Mouse (Mus musculus) heart, embryonic 12.5 days (tissue): ENCODE results near the gene Lama5. TPM values are rescaled to one million over a fixed set of nuclear protein-coding genes. Genes with fewer than 3 reads are reported as not detected.
A peak's percentile ranks its signal among the peaks of the same experiment; 100 is the strongest.

Experiments
- ATAC-seq: fragments of 200-750 bp; cut with Nextera tagmentation; 2 replicates; pipeline ENCODE4 v1.8.0; 2017; ENCODE audit warnings: moderate TSS enrichment, moderate library complexity; ENCODE audit not compliant: insufficient number of reproducible peaks, low FRiP score
- H3K27ac ChIP-seq: fragments of 300-500 bp; sonication (generic); 2 replicates; pipeline ENCODE4 v1.5.1; 2016; ENCODE audit warnings: mild to moderate bottlenecking, moderate library complexity; ENCODE audit not compliant: poor library complexity, severe bottlenecking
- H3K27me3 ChIP-seq: fragments of 300-500 bp; sonication (generic); replicated peaks from 2 replicates; pipeline ENCODE4 v1.6.1; 2016; ENCODE audit warnings: mild to moderate bottlenecking, moderate library complexity
- H3K36me3 ChIP-seq: fragments of 300-500 bp; sonication (generic); 2 replicates; pipeline ENCODE4 v1.6.1; 2016; ENCODE audit warnings: mild to moderate bottlenecking, moderate library complexity
- H3K4me1 ChIP-seq: fragments of 300-500 bp; sonication (generic); replicated peaks from 2 replicates; pipeline ENCODE4 v1.6.1; 2016; ENCODE audit warnings: mild to moderate bottlenecking
- H3K4me2 ChIP-seq: fragments of 300-500 bp; sonication (generic); 2 replicates; pipeline ENCODE4 v1.6.1; 2016; ENCODE audit warnings: mild to moderate bottlenecking, moderate library complexity
- H3K4me3 ChIP-seq: fragments of 300-500 bp; sonication (generic); 2 replicates; pipeline ENCODE4 v1.5.1; 2016; ENCODE audit warnings: mild to moderate bottlenecking
- H3K9ac ChIP-seq: fragments of 300-500 bp; sonication (generic); 2 replicates; pipeline ENCODE4 v1.6.1; 2016; ENCODE audit warnings: mild to moderate bottlenecking, moderate library complexity
- H3K9me3 ChIP-seq: fragments of 300-500 bp; sonication (generic); replicated peaks from 2 replicates; pipeline ENCODE4 v1.6.1; 2016; ENCODE audit warnings: mild to moderate bottlenecking, moderate library complexity
- WGBS: fragments of 180-500 bp; shearing (Covaris S2); methylation state at CpG from one replicate; pipeline ENCODE4 v1.1.7; 2016; 5-methylcytosine and 5-hydroxymethylcytosine counted together
- polyA plus RNA-seq: library from polyadenylated mRNA; unstranded; fragments of >200 nt; fragmentation: Nextera tagmentation; extraction: Ambion mirVana; gene quantifications from 2 replicates; pipeline ENCODE4 v1.2.1, GENCODE M21; 2016

The Lama5 gene
- polyA plus RNA-seq, 1 experiment from 2014 or later, result 31.7 TPM

DNA sequence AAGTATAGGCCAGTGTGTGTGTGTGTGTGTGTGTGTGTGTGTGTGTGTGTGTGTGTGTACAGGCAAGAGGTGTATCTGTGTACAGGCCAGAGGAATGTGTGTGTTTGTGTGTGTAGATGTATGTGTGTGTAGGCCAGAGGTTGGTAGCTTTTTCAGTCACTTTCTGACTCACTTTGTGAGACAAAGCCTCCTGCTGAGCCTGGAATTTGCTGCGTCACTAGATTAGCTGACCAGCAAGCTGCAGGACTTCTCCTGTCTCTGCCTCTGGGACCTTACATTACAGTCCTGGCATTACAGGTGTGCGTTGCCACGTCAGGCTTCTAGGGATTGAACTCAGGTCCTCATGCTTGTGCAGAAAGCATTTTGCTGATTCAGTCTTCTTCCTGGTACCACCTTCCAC is 26.2 kb upstream of the Lama5 start:
- Histone ChIP-seq H3K27ac (no peak overlapping the region), H3K4me2 (no peak overlapping the region), H3K9me3 (no peaks in the 10 kb centered on the region), H3K27me3 (no peaks in the 10 kb centered on the region), H3K4me3 (no peak overlapping the region), H3K9ac (no peak overlapping the region), H3K36me3 (no peaks in the 10 kb centered on the region), H3K4me1 (peaks cover 17% of the 10 kb centered on the region)
- 55% methylated on average over 3 of the region's 3 CpGs for WGBS
- ATAC-seq, result no peak

DNA sequence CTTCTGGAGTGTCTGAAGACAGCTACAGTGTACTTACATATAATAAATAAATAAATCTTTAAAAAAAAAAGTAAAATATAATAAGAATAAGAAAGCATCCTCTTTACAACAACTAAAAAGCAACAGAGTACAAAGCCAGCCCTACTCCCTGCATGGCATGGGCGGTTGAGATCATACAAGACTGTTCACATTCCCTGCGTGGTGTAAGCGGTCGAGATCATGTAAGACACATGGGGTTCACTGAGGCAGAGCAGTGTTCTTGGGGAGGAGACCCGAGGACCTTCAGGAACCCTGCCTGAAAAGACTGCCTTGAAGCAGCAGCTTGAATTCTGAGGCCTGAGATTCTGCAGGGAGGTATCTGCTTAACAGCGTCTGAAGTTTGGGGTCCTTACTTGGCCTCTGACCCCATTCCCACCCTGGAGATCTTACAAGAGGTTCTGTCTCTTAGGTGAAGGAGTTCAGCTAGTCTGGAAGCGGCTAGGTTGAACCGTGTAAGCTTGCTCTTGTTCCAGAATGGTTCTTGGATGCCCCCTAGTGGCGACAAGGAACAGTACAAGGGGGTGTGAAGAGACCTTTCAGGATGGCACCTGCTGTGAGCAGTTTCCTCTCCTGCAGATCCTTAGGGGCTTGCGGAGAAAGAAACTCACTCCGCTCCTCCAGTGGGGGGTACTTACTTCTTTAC is 25.4 kb upstream of the Lama5 start:
- ATAC-seq, result peak; percentile 71; the same call in 1 of the 2 replicates
- no peaks in the 10 kb centered on the region for H3K36me3 ChIP-seq
- no peak overlapping the region for H3K4me3 ChIP-seq
- no peaks in the 10 kb centered on the region for H3K9me3 ChIP-seq
- H3K9ac ChIP-seq, result no peak overlapping the region
- WGBS, result 31% methylated on average over 11 of the region's 11 CpGs
- H3K4me2 ChIP-seq, result no peak overlapping the region
- peaks cover 13% of the 10 kb centered on the region for H3K4me1 ChIP-seq
- H3K27ac ChIP-seq, result no peak overlapping the region
- no peaks in the 10 kb centered on the region for H3K27me3 ChIP-seq

DNA sequence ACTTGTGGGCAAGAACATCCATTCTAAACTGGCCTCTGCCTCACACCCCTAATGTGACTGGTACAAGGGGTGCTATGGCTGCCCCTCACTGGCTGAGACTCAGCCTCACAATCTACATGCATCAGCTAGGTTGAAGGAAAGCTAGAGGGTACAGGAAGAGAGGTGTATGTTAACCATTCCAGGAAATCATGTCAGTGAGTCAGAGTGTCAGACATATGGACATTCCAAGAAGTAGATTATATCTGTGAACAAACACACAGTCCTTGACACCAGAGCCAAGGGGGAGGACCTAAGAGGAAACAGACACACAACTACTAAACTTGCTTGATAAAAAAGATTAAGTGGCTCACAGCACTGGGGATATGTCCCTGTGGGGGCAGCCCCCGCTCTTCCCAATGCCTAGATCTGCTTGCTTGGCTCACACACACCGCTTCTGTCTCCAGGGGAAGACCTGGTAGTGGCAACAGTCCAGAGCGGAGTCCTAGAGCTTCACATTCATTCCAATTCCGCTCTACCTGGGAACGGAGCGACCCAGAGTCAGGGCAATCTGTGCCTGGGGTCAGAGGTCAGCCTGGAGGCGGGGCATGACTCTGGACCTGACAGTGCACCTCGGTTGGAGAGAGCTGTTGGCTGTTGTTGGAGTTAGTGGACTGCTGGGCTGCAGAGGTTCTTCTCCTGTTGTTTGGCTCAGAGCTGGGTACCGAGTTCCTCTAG is 23.4 kb upstream of the Lama5 start:
- peak; percentile 22; the same call in 1 of the 2 replicates for ATAC-seq
- H3K9me3 ChIP-seq, result no peaks in the 10 kb centered on the region
- 59% methylated on average over 9 of the region's 9 CpGs for WGBS
- no peak overlapping the region for H3K9ac ChIP-seq
- H3K36me3 ChIP-seq, result no peaks in the 10 kb centered on the region
- peaks cover 9% of the 10 kb centered on the region for H3K4me1 ChIP-seq
- no peak overlapping the region for H3K27ac ChIP-seq
- no peak overlapping the region for H3K4me2 ChIP-seq
- no peaks in the 10 kb centered on the region for H3K27me3 ChIP-seq
- H3K4me3 ChIP-seq, result no peak overlapping the region

DNA sequence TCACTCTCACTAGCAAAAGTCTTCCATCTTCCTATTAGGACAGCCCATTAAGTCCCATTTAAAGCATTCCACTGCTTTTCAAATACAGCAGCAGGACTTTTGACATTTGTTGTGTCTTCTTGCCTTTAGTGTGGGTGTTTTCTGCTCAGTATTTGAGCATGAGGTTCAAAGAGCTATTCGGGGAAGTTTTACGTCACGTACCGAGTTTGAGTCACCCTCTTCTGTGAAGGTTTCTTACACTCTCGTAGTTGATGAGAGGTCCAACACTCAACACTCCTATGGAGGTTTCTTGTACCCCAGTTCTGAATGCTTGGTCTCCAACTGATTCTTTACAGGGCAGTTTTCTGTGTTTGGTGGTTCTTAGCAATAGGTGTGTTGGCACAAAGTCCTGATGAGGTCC is 22.3 kb upstream of the Lama5 start:
- H3K9ac ChIP-seq, result no peak overlapping the region
- H3K27ac ChIP-seq, result no peak overlapping the region
- no peaks in the 10 kb centered on the region for H3K27me3 ChIP-seq
- H3K4me2 ChIP-seq, result no peak overlapping the region
- peaks cover 9% of the 10 kb centered on the region for H3K4me1 ChIP-seq
- no peaks in the 10 kb centered on the region for H3K9me3 ChIP-seq
- H3K36me3 ChIP-seq, result no peaks in the 10 kb centered on the region
- no peak overlapping the region for H3K4me3 ChIP-seq
- WGBS, result 87% methylated on average over 5 of the region's 5 CpGs
- ATAC-seq, result no peak

DNA sequence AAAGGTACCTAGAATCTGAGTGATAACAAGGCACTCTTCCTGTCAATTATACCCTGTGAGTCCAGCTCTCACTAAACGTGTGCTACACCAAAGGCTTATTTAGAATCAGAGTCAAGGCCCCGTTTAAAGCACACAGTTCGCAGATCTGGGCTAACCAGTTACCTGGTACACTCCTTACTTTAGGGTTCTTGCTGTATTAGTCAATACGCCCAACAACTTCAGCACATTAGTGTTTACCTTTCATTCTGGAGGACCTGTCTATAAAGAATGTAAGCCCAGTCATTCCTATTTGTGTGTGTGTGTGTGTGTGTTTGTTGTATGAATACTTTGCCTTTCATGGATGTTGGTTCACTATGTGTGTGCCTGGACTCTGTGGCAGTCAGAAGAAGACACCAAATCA is 17.4 kb upstream of the Lama5 start:
- Histone ChIP-seq H3K27me3 (no peaks in the 10 kb centered on the region), H3K9ac (no peak overlapping the region), H3K4me1 (0 out of 2 replicates have a peak, but pooled peaks cover 9% of the 10 kb centered on the region), H3K4me2 (no peak overlapping the region), H3K4me3 (no peak overlapping the region), H3K9me3 (peaks cover 3% of the 10 kb centered on the region; the same call in 1 of the 2 replicates), H3K36me3 (no peaks in the 10 kb centered on the region), H3K27ac (no peak overlapping the region)
- WGBS, result 79% methylated on average over 4 of the region's 4 CpGs
- no peak for ATAC-seq

DNA sequence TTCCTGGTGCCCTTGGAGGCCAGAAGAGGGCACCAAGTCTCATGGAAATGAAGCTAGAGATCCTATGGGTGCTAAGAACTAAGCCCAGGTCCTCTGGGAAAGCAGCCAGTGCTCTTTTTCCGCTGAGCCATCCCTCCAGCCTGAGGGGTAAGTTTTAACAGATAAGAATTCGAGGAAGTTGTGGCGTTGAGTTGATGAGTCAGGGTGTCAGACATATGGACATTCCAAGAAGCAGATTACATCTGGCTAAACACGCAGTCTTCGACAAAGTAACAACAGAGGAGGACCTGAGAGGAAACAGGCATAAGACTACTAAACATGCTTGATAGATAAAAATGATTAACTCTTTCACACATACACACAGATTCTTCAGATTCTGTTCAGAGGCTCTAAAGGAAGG is 12.9 kb upstream of the Lama5 start:
- Histone ChIP-seq H3K9ac (no peak overlapping the region), H3K27ac (no peak overlapping the region), H3K36me3 (no peaks in the 10 kb centered on the region), H3K27me3 (no peaks in the 10 kb centered on the region), H3K9me3 (peaks cover 3% of the 10 kb centered on the region; the same call in 1 of the 2 replicates), H3K4me2 (no peak overlapping the region), H3K4me1 (peaks cover 26% of the 10 kb centered on the region), H3K4me3 (no peak overlapping the region)
- 38% methylated on average over 5 of the region's 5 CpGs for WGBS
- no peak for ATAC-seq

DNA sequence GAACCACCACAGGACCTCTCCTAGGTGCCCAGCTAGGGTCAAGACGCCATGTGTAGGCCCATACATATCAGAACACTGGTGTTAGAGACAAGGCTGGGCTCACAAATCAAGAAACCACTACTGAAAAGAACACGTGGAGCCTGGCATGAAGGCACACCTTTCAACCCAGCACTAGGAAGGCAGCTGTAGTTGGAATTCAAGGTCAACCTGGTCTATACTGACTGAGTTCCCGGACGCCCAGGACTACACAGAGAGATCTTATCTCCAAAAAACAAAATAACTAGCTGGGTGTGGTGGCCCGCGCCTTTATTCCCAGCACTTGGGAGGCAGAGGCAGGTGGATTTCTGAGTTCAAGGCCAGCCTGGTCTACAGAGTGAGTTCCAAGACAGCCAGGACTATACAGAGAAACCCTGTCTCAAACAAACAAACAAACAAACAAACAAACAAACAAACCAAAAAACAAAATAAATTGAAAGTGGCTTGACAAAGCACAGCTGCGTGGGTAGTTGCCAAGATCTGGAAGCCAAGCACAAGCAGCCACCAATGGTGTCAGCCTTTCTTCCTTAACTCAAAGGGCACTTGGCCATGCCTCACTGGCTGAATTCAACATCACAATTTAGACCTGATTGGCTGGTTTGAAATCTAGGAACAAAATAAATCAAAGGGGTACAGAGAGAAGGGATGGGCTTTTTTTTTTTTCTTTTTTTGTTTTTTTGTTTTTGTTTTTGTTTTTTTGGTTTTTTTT is 12.1 kb upstream of the Lama5 start:
- no peak for ATAC-seq
- no peak overlapping the region for H3K9ac ChIP-seq
- 85% methylated on average over 7 of the region's 7 CpGs for WGBS
- H3K27me3 ChIP-seq, result no peaks in the 10 kb centered on the region
- H3K9me3 ChIP-seq, result peaks cover 3% of the 10 kb centered on the region; the same call in 1 of the 2 replicates
- peaks cover 34% of the 10 kb centered on the region for H3K4me1 ChIP-seq
- H3K36me3 ChIP-seq, result no peaks in the 10 kb centered on the region
- H3K27ac ChIP-seq, result no peak overlapping the region
- no peak overlapping the region for H3K4me2 ChIP-seq
- H3K4me3 ChIP-seq, result no peak overlapping the region

DNA sequence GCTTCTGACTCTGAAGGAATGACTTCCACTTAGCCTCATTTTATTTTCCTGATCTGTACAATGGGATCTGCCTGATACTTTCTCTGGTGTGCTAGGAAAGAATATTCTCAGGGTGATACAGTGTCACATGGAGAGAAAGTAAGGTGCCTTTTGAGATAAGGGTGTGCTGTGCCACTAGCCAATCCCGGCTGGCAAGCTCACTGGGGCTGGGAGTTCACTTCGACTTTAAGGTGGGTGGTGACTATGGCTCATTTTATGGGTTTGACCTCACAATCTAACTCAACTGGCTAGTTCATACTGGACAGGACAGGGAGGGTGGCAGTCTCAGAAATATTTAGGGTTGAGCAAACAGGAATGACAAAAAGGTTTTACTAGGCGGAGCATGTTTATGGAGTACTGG is 11.3 kb upstream of the Lama5 start:
- Histone ChIP-seq H3K9ac (no peak overlapping the region), H3K4me2 (no peak overlapping the region), H3K9me3 (peaks cover 3% of the 10 kb centered on the region; the same call in 1 of the 2 replicates), H3K36me3 (no peaks in the 10 kb centered on the region), H3K27ac (no peak overlapping the region), H3K27me3 (no peaks in the 10 kb centered on the region), H3K4me1 (peaks cover 40% of the 10 kb centered on the region), H3K4me3 (no peak overlapping the region)
- 0 out of 2 replicates have a peak, but pooled peaks have one; percentile 19 for ATAC-seq
- WGBS, result 59% methylated on average over 3 of the region's 3 CpGs

DNA sequence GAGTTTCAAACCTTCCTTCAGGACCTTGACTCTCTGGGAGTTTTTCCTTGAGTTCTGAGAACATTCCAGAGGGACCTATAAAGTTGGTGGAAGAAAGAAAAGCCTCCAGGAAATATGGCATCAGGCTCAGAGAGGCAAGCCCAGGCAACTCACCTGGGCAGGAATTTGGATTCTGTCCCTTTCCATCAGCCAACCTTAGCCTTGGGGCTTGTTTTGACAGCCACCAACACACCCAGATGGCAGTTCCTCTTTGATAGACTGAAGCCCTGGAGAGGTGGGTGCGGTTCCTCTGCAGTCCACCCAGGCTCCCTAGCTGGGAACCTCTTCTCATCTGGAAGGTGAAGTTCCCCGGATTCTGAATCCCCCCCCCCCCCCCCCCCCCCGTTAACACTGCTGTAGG is 10.8 kb upstream of the Lama5 start:
- H3K9ac ChIP-seq, result no peak overlapping the region
- H3K4me3 ChIP-seq, result no peak overlapping the region
- no peak for ATAC-seq
- no peaks in the 10 kb centered on the region for H3K36me3 ChIP-seq
- H3K27ac ChIP-seq, result no peak overlapping the region
- no peak overlapping the region for H3K4me2 ChIP-seq
- peaks cover under 1% of the 10 kb centered on the region; the same call in 1 of the 2 replicates for H3K9me3 ChIP-seq
- H3K4me1 ChIP-seq, result peaks cover 40% of the 10 kb centered on the region
- H3K27me3 ChIP-seq, result no peaks in the 10 kb centered on the region
- 50% methylated on average over 2 of the region's 3 CpGs for WGBS

DNA sequence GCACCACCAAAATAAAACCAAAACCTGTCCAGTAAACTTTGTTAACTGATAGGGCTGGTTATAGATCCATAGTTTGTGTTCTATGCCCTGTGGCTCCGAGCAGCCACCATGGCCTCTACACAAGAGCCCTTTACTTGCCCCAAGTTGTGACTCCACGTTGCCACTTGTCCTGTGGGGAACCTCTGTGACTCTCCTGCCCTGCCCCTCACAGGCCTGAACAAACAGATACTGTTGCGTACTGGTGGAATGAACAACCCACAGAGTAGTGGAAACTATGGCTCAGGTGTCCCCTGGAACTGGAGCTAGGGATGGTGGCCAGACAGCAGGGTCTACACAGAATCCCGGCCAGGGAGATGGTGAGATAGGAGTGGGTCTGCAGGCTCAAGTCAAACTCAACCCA is 10.1 kb upstream of the Lama5 start:
- Histone ChIP-seq H3K9ac (no peak overlapping the region), H3K4me1 (peaks cover 41% of the 10 kb centered on the region), H3K9me3 (no peaks in the 10 kb centered on the region; the same call in 1 of the 2 replicates), H3K27ac (peak overlapping the region; percentile 41), H3K4me2 (no peak overlapping the region), H3K4me3 (no peak overlapping the region), H3K36me3 (no peaks in the 10 kb centered on the region), H3K27me3 (no peaks in the 10 kb centered on the region)
- 76% methylated on average over 4 of the region's 4 CpGs for WGBS
- ATAC-seq, result no peak

DNA sequence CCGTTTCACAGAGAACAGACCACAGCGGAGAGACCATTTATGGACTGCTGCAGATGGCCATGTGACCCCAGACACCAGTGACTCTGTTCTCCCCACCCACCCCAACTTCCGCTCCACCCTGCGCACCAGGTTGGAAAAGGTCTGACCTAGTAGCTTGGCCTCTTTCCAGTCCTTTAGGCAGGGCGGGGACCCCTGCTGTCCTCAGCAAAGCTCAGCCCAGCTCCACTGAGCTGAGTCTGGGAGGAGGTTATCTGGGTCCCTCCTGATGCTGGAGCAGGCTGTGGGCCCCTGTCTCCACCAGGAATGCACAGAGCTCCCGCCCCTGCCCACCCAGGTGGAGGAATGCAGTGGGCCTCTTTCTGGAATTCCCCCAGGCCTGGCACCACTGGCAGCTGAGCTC is 9.3 kb upstream of the Lama5 start:
- no peaks in the 10 kb centered on the region for H3K27me3 ChIP-seq
- WGBS, result 41% methylated on average over 6 of the region's 6 CpGs
- H3K9ac ChIP-seq, result no peak overlapping the region
- H3K4me1 ChIP-seq, result peaks cover 45% of the 10 kb centered on the region
- no peaks in the 10 kb centered on the region; the same call in 1 of the 2 replicates for H3K9me3 ChIP-seq
- ATAC-seq, result peak; percentile 58
- H3K4me3 ChIP-seq, result no peak overlapping the region
- peak overlapping the region; percentile 80 for H3K27ac ChIP-seq
- H3K36me3 ChIP-seq, result no peaks in the 10 kb centered on the region
- peak overlapping the region; percentile 35 for H3K4me2 ChIP-seq
